Mouse (Mus musculus) left cerebral cortex, postnatal 36 days (tissue): Measurements from ENCODE around the gene A1bg. TPM values are rescaled to one million over a fixed set of nuclear protein-coding genes. Genes with fewer than 3 reads are reported as not detected.

Experiments
- DNase-seq, 2 experiments: peaks; one replicate each; pipeline ENCODE4 v3.0.0; 2021 to 2022; ENCODE audit warnings: low spot score in 2 of 2, mixed read lengths in 1 of 2
- intact Hi-C: fragments of 180-260 bp; cut with DNase I; formaldehyde crosslinking; loops from one replicate; pipeline ENCODE4 v1.15.1; 2025
- total RNA-seq, 2 experiments: library from RNA; stranded (reverse); gene quantifications; 2 replicates each; pipeline ENCODE4 v1.2.3; 2021

A1bg gene
- not detected for total RNA-seq

GRCm38 (mm10) chr15:60922912-60923311 lies at the start of gene A1bg:
A1bg (minus strand) TSS chr15:60923012.
- DNase-seq = no peak
- intact Hi-C loops = no loop called here

GRCm38 (mm10) chr15:60968549-60968861 lies 45.7 kb upstream of the A1bg start:
- no peak for DNase-seq
- intact Hi-C loops = no loop called here

DNA sequence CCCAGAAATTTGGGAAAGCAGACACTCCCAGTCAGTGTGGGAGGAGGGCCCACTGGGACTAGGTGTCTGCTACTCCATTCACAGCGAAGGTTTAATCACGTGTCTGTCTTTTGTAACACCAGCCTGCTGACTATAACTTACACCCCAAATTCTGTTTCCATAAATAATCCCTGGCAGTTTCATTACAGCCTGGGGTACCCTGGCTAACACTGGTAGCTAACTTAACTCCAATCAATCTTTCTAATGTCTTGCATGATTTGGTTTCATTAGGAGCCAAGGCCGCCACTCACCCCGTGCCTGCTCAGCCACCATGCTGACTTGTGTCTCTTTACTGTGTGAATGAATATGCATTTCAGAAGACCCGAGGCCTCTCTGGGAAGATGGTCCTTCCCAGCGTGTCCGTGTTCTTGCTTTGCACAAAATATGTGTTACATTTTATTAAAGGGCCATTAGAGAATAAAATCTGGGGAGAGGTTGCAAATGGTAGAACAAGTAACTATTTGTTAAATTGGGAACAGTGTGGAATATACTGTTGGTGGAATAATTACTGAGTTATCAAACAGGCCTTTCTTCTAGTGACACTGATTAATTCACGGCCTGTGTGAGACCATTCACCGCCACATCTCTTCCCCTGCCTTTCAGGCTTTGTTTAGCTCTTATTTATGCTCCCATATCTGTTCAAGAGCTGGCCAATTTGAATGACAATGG lies 45.2 kb upstream of the A1bg start:
- intact Hi-C loops = no loop called here
- DNase-seq = no peak

DNA sequence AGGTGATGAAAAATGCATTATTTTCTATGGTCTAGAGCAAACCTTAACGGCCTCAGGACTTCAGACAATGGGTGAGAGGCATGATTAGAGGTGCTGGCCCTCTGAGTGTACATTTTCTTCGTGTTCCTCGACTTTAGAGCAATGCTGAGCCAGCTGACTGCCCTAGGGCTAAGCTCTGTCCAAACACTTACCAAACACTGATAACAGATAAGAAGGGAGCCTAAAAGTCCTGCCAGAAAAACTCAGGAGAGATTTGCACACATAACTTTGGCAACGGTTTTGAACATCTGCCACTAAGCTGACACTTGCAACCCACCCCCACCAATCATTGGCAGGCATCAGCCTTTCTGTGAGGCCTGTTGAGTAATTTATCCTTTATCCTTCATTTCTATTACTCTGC lies 2.9 kb upstream of the A1bg start:
- intact Hi-C loops = no loop called here

DNA sequence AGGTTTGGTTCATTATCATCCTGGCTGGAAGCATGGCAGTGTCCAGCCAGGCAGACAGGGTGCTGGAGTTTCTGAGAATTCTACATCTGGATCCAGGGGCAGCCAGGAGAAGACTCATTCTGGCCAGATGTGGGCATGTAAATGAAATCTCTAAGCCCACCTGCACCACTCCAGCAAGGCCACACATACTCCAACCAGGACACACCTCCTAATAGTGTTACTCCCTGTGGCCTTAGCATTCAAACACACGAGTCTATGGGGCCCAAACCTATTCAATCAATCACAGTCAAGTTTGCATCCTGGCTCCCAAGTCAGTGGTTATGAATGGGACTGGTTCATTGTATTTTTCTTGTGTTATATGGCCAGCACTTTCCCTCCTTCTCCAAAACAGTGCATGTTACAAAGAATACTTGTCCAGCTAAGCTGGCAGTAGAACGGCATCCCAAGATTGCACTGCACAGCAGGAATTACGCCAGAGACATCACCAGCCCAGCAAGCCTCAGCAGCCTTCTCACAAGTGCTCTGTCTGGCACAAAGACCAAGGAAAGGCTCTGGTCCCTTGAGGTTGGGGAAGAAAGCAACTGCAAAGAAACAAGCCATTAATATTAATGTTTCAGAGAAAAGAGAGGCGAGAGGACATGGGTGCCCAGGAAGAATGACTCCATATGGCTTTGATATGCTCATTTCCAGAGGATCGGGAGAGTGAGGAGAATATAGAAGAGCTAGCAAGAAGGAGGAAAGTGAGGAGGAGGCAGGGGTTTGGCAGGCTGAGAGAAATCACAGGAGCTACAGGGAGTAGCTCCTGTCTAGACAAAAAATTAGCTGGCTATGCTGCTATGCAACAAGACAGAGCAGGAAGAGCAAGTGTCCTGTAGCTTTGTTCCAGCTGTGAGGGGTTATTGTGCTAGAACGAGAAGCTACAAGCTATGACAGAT lies 18.8 kb downstream of the A1bg start:
- intact Hi-C loops = no loop called here
- DNase-seq = no peak

More for the DNA sequence above, 2.9 kb upstream of the A1bg start:
- DNase-seq = no peak

GRCm38 (mm10) chr15:60898187-60898965 lies 24.4 kb downstream of the A1bg start:
- intact Hi-C loops = no loop called here
- no peak for DNase-seq

DNA sequence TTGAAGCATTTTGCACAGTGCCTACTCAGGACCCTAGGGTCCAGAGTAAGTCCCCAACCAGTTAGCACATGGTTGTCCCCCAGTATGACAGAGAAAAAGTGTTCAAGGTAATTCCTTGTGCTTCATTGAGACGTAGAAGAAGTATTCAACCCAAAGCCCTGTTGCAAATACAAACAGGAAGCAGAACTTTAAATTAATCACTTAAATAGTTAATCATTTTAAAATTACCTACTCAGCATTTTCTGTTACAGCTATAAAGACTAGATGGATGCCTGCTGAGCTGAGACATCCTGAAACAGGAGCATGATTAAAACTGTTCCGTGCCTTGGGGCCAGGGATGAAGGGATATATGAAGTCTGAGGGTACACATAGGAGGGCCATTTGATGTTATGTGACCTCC lies 26.8 kb downstream of the A1bg start:
- no peak for DNase-seq
- intact Hi-C loops = no loop called here

DNA sequence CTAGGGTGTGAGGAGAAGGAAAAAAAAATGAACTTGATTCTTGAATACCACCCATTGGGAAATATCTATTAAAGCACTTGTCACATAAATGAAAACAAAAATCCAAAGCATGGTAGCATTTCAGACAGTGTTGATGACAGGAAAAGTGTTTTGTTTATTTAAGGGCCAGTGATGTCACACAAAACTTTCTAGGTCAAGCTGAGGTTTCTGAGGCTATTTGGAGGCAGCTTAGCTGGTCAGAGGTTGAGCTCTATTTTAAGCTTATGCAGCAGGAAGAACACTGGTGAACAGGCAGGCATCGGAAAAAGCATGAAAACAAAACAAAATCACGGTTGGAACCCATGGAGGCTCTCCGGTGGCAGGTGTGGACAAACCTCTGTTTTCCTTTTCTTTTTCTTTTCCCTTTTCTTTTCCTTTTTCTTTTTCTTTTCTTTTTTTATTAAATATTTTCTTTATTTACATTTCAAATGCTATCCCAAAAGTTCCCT lies 29.8 kb downstream of the A1bg start:
- intact Hi-C loops = no loop called here
- no peak for DNase-seq

- intact Hi-C loops = no loop called here
- DNase-seq = no peak
These were observed 34.1 kb downstream of the A1bg start for GRCm38 (mm10) chr15:60888724-60889123.

DNA sequence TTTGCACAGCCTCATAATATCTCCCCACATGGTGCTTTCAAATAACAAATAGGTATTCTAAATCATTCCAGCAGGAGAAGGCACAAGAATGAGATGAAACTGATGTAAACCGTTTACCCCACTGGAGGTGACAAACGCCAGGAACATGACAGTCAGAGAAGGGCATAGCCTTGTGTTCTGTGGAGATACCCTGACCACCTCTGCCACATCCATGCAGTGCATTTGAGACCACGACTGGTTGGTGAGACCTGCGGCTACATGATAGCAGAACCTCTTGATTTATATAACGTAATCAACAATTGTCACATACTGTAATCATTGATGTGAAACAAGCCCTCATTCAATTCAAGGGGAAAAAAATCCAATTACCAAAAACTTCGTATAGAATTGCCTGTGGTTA lies 47.1 kb downstream of the A1bg start:
- intact Hi-C loops = no loop called here
- DNase-seq = no peak

DNA sequence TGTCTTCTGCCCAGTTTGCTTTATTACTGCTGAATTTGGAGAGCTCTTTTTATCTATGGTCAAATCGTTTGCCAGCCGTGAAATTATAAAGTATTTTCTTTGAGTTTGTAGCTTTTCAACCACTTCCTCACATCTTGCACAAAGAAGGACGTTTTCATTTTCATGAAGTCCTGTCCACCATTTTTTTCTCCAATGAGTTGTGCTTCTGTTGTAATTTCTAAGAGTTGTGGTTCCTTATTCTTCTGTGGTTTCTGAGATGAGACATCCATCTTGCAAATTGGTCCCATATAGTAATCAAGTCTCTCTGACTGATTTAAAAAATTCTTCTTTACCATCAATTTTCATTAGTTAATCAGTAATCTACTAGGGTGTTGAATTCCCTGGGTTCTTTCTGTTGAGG lies 60.4 kb downstream of the A1bg start:
- intact Hi-C loops = no loop called here
- no peak for DNase-seq

DNA sequence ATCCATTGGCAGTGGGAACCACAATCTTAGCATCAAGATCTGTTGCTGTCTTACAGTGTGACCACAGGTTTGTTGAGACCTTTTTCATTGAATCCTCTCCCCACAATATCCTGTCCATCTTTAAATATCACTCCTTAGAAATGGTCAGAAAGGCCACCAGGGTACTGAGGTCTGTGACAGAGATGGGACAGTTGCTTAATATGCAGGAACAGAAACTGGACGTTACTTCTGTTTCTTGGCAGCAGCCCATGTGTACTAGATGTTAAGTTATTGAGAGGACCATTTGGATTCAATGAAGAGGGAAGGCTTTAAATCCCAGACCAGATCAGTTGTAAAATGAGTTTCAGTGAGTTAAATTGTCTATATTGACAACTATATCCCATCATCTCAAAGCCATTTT lies 67.7 kb downstream of the A1bg start:
- intact Hi-C loops = no loop called here
- DNase-seq = no peak

- DNase-seq = no peak
- intact Hi-C loops = no loop called here
These were observed 68.7 kb downstream of the A1bg start for GRCm38 (mm10) chr15:60854151-60854550.

DNA sequence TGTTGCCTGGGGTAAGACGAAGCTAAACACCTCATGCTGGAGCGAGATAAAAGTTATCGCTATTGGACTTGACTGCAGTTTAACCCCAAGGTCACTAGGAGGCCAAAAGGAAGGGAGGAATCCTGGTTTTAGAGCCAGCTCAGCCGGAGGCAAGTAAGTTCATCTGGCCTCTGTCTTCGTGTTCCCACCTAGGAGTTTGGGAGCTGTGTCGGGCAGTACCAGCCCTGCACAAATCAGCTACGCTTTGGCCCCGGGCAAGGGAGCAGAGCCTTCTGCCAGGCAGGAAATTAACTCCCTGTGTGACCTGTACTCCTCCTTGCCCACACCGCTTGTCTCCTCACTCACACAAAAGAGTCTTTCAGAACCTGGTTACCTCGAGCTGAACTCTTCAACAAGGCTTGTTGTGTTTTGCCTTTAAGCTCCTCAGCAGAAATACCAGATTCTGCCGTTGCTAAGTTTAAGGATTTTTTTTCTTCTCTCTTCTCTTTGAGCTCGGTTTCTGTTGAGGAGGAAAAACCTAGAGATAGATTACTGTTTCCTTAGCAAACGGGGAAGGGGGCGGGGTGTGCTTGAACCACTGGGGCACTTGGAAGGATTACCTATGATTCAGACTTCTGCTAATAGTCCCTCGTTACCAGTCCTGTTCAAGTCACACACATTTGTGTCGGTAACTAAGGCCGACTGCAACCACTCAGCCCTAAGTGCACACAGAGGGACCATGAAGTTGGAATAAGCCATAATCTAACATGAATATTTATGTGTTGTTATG lies 69.4 kb downstream of the A1bg start, which contains the start of gene Fam84b:
Gene Fam84b, minus strand, starts transcription at position 548 of the 769 bp plus-strand sequence.
- intact Hi-C loops = no loop called here
- no peak for DNase-seq

GRCm38 (mm10) chr15:60848630-60849029 lies 74.2 kb downstream of the A1bg start:
- DNase-seq = peak; percentile 28 to 43
- intact Hi-C loops = no loop called here

Other genes with a start within 250 kb of the A1bg start
- gene Fam84b, start 69.2 kb downstream of the A1bg start, total RNA-seq = 1 to 10 TPM; 4.8 to 7.4 TPM